Mouse (Mus musculus): Measurements from ENCODE around the gene Mon1a. TPM values are rescaled to one million over a fixed set of nuclear protein-coding genes. Genes with fewer than 3 reads are reported as not detected.

The Mon1a gene
- polyA plus RNA-seq (2012; ENCODE audit: insufficient read depth, insufficient read length, missing spikeins), result 11.4 and 15.3 TPM in 2 replicates

DNA sequence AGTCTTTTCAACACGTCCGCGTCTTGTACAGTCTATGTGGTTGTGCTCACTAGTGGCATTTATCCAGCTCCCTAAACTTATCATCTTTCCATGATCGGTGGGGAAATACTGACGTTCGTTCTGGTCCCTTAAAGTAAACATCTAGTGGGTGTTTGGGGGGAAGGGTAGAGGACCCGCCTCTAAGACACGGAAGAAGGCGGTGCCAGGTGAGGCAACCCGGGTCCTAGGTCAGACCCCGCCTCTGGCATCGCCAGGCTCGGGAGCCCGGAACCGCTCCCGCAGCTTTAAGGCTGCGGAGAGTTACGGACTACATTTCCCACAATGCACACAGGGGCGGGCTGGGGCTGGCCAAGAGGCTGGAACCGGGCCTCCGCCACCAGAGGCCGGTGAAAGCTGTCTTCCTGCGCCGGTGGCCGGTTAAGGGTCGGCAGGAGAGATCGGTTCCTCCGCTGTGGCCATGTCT is at the start of gene Mon1a:
Gene Mon1a (plus strand): TSS at position 348 of the 463 bp plus-strand sequence.
- Histone ChIP-seq H3K27ac (ENCODE audit: insufficient read depth, low read depth, low read length) (peak within 1 kb of the TSS; percentile 47), H3K4me3 (ENCODE audit: insufficient read depth, low read length) (peak within 1 kb of the TSS; percentile 100), H3K4me1 (ENCODE audit: control insufficient read depth, insufficient read depth, low read length) (peaks cover 6% of the 10 kb centered on the region)
- TF ChIP-seq POLR2A (IDR thresholded peaks at IDR 0.05; ENCODE audit: borderline replicate concordance, low read depth, low read length) (no peak), CTCF (IDR thresholded peaks at IDR 0.05; ENCODE audit: low read depth, low read length) (no peak)

DNA sequence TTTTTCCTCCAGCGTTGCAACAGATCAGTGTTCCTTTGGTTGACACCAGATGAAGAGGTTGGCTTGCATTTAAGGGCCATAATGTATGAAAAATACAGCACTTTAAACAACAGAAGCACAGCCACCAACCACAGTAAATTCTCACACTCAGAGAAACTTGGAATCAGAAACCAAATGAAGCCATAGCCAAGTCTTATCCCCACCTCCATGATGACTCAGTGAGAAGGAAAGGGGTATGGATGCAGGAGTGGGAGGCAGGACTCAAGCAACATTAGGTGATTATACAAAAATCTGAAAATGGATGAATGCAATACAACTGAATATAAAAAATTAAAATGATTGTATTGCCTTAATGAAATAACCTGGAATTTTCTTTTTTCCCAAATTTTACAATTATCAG is 49.1 kb upstream of the Mon1a start:
- TF ChIP-seq POLR2A (IDR thresholded peaks at IDR 0.05; ENCODE audit: borderline replicate concordance, low read depth, low read length) (no peak), CTCF (IDR thresholded peaks at IDR 0.05; ENCODE audit: low read depth, low read length) (no peak)
- H3K4me3 ChIP-seq (ENCODE audit: insufficient read depth, low read length), result no peak overlapping the region
- H3K4me1 ChIP-seq (ENCODE audit: control insufficient read depth, insufficient read depth, low read length), result no peaks in the 10 kb centered on the region
- H3K27ac ChIP-seq (ENCODE audit: insufficient read depth, low read depth, low read length), result no peak overlapping the region

DNA sequence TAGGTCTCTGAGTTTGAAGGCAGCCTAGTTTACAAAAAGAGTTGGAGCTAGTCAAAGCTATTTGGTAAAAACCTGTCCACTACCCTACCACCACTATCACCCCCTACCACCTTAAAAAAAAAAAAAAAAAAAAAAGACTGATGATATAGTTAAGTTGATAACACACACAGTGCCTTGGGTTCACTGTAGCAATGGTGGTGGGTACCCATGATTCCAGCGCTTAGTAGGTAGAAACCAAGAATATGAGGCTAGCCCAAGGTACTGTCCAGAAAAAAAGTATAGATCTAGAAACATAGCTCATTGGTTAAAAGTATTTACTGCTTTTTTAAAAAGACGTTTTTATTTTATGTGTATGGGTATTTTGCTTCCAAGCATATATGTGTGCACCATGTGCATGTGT is 45.2 kb upstream of the Mon1a start:
- no peak for TF ChIP-seq POLR2A (IDR thresholded peaks at IDR 0.05; ENCODE audit: borderline replicate concordance, low read depth, low read length)
- TF ChIP-seq CTCF (IDR thresholded peaks at IDR 0.05; ENCODE audit: low read depth, low read length), result no peak
- H3K27ac ChIP-seq (ENCODE audit: insufficient read depth, low read depth, low read length), result no peak overlapping the region
- H3K4me3 ChIP-seq (ENCODE audit: insufficient read depth, low read length), result no peak overlapping the region
- H3K4me1 ChIP-seq (ENCODE audit: control insufficient read depth, insufficient read depth, low read length), result no peaks in the 10 kb centered on the region

DNA sequence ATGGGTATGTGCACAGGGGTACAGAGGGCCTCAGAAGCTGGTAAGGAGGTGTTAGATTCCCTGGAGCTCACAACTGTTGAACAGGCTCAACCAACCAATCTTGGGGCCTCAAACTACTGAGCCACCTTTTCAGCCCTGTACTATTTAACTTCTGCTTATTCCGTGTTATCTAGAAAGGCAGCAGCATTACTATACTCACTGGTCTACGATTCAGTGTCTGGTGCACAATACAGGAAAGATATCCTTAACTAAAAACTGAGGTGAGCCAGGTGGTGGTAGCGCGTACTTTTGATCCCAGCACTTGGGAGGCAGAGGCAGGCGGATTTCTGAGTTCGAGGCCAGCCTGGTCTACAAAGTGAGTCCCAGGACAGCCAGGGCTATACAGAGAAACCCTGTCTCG is 39.0 kb upstream of the Mon1a start:
- Histone ChIP-seq H3K4me3 (ENCODE audit: insufficient read depth, low read length) (no peak overlapping the region), H3K4me1 (ENCODE audit: control insufficient read depth, insufficient read depth, low read length) (peaks cover 2% of the 10 kb centered on the region; the same call in 1 of the 2 replicates), H3K27ac (ENCODE audit: insufficient read depth, low read depth, low read length) (no peak overlapping the region)
- no peak for TF ChIP-seq POLR2A (IDR thresholded peaks at IDR 0.05; ENCODE audit: borderline replicate concordance, low read depth, low read length)
- no peak for TF ChIP-seq CTCF (IDR thresholded peaks at IDR 0.05; ENCODE audit: low read depth, low read length)

DNA sequence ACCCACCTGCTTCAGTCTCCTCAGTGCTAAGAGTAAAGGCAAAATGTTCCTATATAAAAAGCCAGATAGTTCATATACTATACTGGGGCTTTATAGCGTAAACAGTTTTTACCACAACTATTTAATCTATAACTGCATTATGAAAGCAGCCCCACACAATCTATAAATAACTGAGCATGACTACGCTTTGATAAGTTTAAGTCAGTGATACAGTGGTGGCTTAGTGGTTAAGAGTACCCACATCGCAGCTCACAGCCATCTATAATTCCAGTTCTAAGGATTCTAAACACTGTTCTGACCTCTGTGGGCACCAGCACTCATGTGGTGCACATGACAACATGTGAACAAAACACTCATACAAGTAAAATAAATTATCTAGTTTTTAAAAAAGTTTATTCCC is 29.6 kb upstream of the Mon1a start:
- no peak for TF ChIP-seq POLR2A (IDR thresholded peaks at IDR 0.05; ENCODE audit: borderline replicate concordance, low read depth, low read length)
- Histone ChIP-seq H3K4me3 (ENCODE audit: insufficient read depth, low read length) (no peak overlapping the region), H3K4me1 (ENCODE audit: control insufficient read depth, insufficient read depth, low read length) (peaks cover 3% of the 10 kb centered on the region), H3K27ac (ENCODE audit: insufficient read depth, low read depth, low read length) (no peak overlapping the region)

DNA sequence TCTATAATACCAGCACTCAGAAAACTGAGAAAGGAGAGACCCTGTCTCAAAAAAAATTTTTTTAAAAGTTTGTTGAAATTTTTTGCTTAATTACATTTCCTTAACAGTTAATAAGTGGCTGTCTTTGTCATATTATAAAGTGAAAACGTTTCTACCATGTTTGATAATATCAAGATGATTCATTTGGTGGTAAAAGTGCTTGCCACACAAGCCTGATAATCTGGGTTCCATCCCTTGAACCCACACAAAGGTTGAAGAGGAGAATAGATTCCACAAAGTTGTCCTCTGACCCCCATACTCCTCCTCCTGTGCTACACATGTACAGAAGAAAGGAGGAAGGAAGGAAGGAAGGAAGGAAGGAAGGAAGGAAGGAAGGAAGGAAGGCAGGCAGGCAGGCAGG is 23.5 kb upstream of the Mon1a start:
- no peak overlapping the region for H3K27ac ChIP-seq (ENCODE audit: insufficient read depth, low read depth, low read length)
- TF ChIP-seq CTCF (IDR thresholded peaks at IDR 0.05; ENCODE audit: low read depth, low read length) (no peak), POLR2A (IDR thresholded peaks at IDR 0.05; ENCODE audit: borderline replicate concordance, low read depth, low read length) (no peak)
- H3K4me3 ChIP-seq (ENCODE audit: insufficient read depth, low read length), result no peak overlapping the region
- H3K4me1 ChIP-seq (ENCODE audit: control insufficient read depth, insufficient read depth, low read length), result peaks cover 11% of the 10 kb centered on the region

DNA sequence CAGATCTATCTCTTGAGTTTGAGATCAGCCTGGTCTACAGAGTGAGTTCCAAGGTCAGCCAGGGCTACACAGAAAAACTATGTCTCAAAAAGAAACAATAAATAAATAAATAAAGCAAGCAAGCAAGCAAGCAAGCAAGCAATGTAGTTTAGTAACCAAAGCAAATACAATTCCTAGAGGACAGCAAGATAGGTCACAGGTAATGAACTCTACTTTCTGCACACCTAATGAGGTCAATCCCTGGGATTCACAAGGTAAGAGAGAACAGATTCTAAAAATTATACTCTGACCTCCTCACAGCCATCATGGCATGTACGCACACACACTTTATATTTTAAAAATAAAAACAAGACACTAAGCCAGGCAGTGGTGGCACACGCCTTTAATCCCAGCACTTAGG is 21.9 kb upstream of the Mon1a start:
- Histone ChIP-seq H3K4me3 (ENCODE audit: insufficient read depth, low read length) (no peak overlapping the region), H3K27ac (ENCODE audit: insufficient read depth, low read depth, low read length) (no peak overlapping the region), H3K4me1 (ENCODE audit: control insufficient read depth, insufficient read depth, low read length) (peaks cover 14% of the 10 kb centered on the region)
- TF ChIP-seq POLR2A (IDR thresholded peaks at IDR 0.05; ENCODE audit: borderline replicate concordance, low read depth, low read length), result no peak
- TF ChIP-seq CTCF (IDR thresholded peaks at IDR 0.05; ENCODE audit: low read depth, low read length), result no peak

DNA sequence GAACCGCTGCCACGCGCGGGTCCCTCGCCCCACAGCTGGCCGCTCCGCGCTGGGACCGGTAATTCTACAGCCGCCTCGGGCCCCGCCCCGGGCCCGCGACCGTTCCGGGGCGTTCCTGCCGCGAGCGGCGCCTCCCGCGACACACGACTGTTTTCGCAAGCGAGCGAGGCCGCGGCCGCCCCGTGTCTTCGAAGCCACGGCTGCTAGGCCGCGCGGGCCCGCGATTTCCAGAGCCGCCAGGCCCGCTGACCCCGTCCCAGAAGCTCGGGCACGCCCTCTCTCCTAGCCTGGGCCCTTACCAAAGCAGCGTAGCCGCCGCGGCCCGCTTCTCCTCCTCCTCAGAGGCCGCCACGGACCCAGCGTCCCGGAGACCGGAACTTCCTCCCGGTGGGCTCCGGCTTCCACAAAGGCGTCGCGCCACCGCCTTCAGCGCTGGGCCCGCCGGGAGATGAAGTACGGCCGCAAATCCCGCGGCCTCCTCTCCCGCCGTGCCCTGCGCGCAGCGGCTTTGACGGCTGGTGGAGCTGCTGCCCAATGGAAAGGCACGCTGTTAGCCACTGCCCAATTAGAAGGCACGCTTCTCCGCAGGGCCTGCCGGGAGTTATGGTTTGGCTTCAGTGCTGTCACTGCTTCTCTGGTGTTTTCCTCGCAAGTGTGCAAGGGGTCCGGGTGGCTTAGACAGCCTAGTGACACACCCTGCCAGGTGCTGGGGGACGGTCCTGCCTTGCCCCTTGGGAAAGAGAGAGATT is 15.4 kb upstream of the Mon1a start:
- Histone ChIP-seq H3K4me1 (ENCODE audit: control insufficient read depth, insufficient read depth, low read length) (peaks cover 16% of the 10 kb centered on the region), H3K4me3 (ENCODE audit: insufficient read depth, low read length) (peak overlapping the region; percentile 99), H3K27ac (ENCODE audit: insufficient read depth, low read depth, low read length) (peak overlapping the region; percentile 86)
- no peak for TF ChIP-seq CTCF (IDR thresholded peaks at IDR 0.05; ENCODE audit: low read depth, low read length)
- TF ChIP-seq POLR2A (IDR thresholded peaks at IDR 0.05; ENCODE audit: borderline replicate concordance, low read depth, low read length), result no peak; the same call in none of the 2 replicates

DNA sequence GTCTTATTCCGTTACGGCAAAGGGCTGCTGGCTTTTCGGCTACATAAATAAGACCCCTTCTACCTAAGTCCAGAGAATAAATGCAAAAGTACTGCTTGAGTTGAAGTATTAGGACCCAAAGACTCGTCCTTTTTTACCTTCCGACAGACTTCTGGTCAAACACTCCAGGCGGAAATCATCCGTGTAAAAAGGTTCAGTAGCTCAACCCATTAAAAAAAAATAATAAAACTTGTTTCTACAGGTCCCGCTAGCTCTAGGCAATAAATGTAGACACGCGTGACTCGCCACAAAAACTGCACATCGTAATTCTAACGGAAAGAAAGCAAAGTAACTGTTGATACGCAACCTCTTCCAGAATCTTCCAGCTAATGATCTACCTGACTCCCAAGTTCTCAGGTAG is 14.8 kb upstream of the Mon1a start, which contains the start of gene Rbm6:
Gene Rbm6 (minus strand): TSS at position 101 of the 400 bp plus-strand sequence.
- peak within 1 kb of the TSS; percentile 99 for H3K4me3 ChIP-seq (ENCODE audit: insufficient read depth, low read length)
- no peak for TF ChIP-seq CTCF (IDR thresholded peaks at IDR 0.05; ENCODE audit: low read depth, low read length)
- no peak for TF ChIP-seq POLR2A (IDR thresholded peaks at IDR 0.05; ENCODE audit: borderline replicate concordance, low read depth, low read length)
- H3K4me1 ChIP-seq (ENCODE audit: control insufficient read depth, insufficient read depth, low read length), result peaks cover 14% of the 10 kb centered on the region
- peak within 1 kb of the TSS; percentile 86 for H3K27ac ChIP-seq (ENCODE audit: insufficient read depth, low read depth, low read length)

DNA sequence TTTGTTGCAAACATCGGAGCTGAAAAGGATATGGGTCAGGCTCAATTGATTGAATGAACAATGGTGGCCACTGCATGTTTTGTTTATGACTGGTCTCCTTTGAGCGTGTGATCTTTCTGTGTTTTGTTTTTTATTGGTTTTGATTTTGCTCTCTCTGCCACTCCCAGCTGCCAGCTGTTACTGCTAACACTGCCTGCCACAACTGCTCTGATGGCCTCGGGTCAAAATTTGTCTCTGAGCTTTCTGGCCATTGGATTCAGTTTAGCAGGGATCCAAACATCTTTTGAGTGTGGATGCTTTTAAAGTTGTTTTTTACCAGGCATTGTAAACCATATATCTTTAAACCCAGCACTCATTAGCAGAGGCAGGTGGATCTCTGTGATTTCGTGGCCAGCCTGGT is 7.5 kb upstream of the Mon1a start:
- Histone ChIP-seq H3K4me1 (ENCODE audit: control insufficient read depth, insufficient read depth, low read length) (no peaks in the 10 kb centered on the region), H3K27ac (ENCODE audit: insufficient read depth, low read depth, low read length) (no peak overlapping the region), H3K4me3 (ENCODE audit: insufficient read depth, low read length) (no peak overlapping the region)
- TF ChIP-seq CTCF (IDR thresholded peaks at IDR 0.05; ENCODE audit: low read depth, low read length) (no peak), POLR2A (IDR thresholded peaks at IDR 0.05; ENCODE audit: borderline replicate concordance, low read depth, low read length) (no peak)
